Mouse (Mus musculus): ENCODE measurements around the gene Smarcd3.

- TF ChIP-seq E2F4 (IDR thresholded peaks at IDR 0.05; ENCODE audit: borderline replicate concordance, low read depth, low read length) (no peak), TAL1 (IDR thresholded peaks at IDR 0.05; ENCODE audit: low read length) (no peak), POLR2AphosphoS5 (IDR thresholded peaks at IDR 0.05; ENCODE audit: borderline replicate concordance, low read depth, low read length) (no peak), CHD2 (IDR thresholded peaks at IDR 0.05; ENCODE audit: low read length) (no peak)
These were observed 18.8 kb downstream of the Smarcd3 start for GRCm38 (mm10) chr5:24605321-24605979.

Measured in MEL (cell line).